Mouse (Mus musculus) myocyte (in vitro differentiated cells): ENCODE results near the gene Tep1. TPM values are rescaled to one million over a fixed set of nuclear protein-coding genes. Genes with fewer than 3 reads are reported as not detected.

Experiments
- H3K27me3 ChIP-seq: one replicate; pipeline ENCODE4 v1.6.1; 2011; ENCODE audit not compliant: control insufficient read depth, insufficient read depth, insufficient read length
- H3K36me3 ChIP-seq: one replicate; pipeline ENCODE4 v1.6.1; 2011; ENCODE audit not compliant: control insufficient read depth, insufficient read depth
- H3K4me2 ChIP-seq: one replicate; pipeline ENCODE4 v1.6.1; 2011; ENCODE audit warnings: low read depth, control low read depth
- H3K4me3 ChIP-seq: one replicate; pipeline ENCODE4 v1.5.1; 2011; ENCODE audit warnings: mild to moderate bottlenecking, control low read depth, moderate library complexity
- H3K79me2 ChIP-seq: one replicate; pipeline ENCODE4 v1.6.1; 2011; ENCODE audit not compliant: control insufficient read depth, insufficient read depth
- H3ac ChIP-seq: one replicate; pipeline ENCODE4 v1.6.1; 2011; ENCODE audit not compliant: control insufficient read depth, insufficient read length
- CEBPB ChIP-seq: IDR thresholded peaks from 2 replicates; pipeline ENCODE4 v1.6.1; 2011; ENCODE audit warnings: mild to moderate bottlenecking, moderate library complexity; ENCODE audit not compliant: poor library complexity, insufficient read depth, severe bottlenecking
- E2F4 ChIP-seq: IDR thresholded peaks from one replicate; pipeline ENCODE4 v1.6.1; 2011; ENCODE audit warnings: mild to moderate bottlenecking, control low read depth, moderate library complexity; ENCODE audit not compliant: insufficient read depth
- MAX ChIP-seq: IDR thresholded peaks from one replicate; pipeline ENCODE4 v1.6.1; 2011; ENCODE audit warnings: low read depth, mild to moderate bottlenecking, control low read depth
- MYOD1 ChIP-seq, 3 experiments: IDR thresholded peaks; one replicate each; pipeline ENCODE4 v1.6.1; 2011; ENCODE audit warnings: control low read depth in 2 of 3, low read depth in 2 of 3, mild to moderate bottlenecking in 2 of 3, moderate library complexity in 1 of 3; ENCODE audit not compliant: insufficient read length in 2 of 3, control insufficient read depth in 1 of 3
- MYOG ChIP-seq, 3 experiments: IDR thresholded peaks; one replicate each; pipeline ENCODE4 v1.6.1; 2011; ENCODE audit warnings: control low read depth in 2 of 3, low read depth in 2 of 3, mild to moderate bottlenecking in 2 of 3; ENCODE audit not compliant: insufficient read length in 2 of 3, control insufficient read depth in 1 of 3, insufficient read depth in 1 of 3
- POLR2A ChIP-seq: IDR thresholded peaks from one replicate; pipeline ENCODE4 v1.6.1; 2011; ENCODE audit warnings: low read depth, mild to moderate bottlenecking, control low read depth, moderate library complexity; ENCODE audit not compliant: insufficient read length
- POLR2AphosphoS2 ChIP-seq: IDR thresholded peaks from one replicate; pipeline ENCODE4 v1.6.1; 2011; ENCODE audit warnings: low read depth, control low read depth; ENCODE audit not compliant: insufficient read length
- REST ChIP-seq: IDR thresholded peaks from one replicate; pipeline ENCODE4 v1.6.1; 2011; ENCODE audit warnings: mild to moderate bottlenecking, control low read depth, moderate library complexity; ENCODE audit not compliant: insufficient read depth, insufficient read length
- SRF ChIP-seq: IDR thresholded peaks from one replicate; pipeline ENCODE4 v1.6.1; 2011; ENCODE audit warnings: low read depth; ENCODE audit not compliant: control insufficient read depth, insufficient read length
- TCF12 ChIP-seq: IDR thresholded peaks from one replicate; pipeline ENCODE4 v1.6.1; 2011; ENCODE audit warnings: mild to moderate bottlenecking, control low read depth; ENCODE audit not compliant: poor library complexity, insufficient read depth, severe bottlenecking
- TCF3 ChIP-seq: IDR thresholded peaks from one replicate; pipeline ENCODE4 v1.6.1; 2011; ENCODE audit warnings: low read depth, control low read depth; ENCODE audit not compliant: insufficient read length
- USF1 ChIP-seq: IDR thresholded peaks from one replicate; pipeline ENCODE4 v1.6.1; 2011; ENCODE audit warnings: low read depth, mild to moderate bottlenecking, control low read depth, moderate library complexity
- polyA plus RNA-seq: library from polyadenylated mRNA; unstranded; fragments of >200 nt; fragmentation: generic; extraction: Trizol; gene quantifications from one replicate; pipeline ENCODE4 v1.2.1, GENCODE M21; 2012; ENCODE audit warnings: missing spikeins

The Tep1 gene
- polyA plus RNA-seq, 1 experiment: 20.6 TPM

- TF ChIP-seq TCF12 (no peak), SRF (no peak)
- peaks cover 16% of the 10 kb centered on the region for H3K36me3 ChIP-seq
- H3K79me2 ChIP-seq: no peaks in the 10 kb centered on the region
- H3K4me3 ChIP-seq: no peak overlapping the region
- H3K4me2 ChIP-seq: no peak overlapping the region
- H3K27me3 ChIP-seq: no peaks in the 10 kb centered on the region
- H3ac ChIP-seq: no peak overlapping the region
Observed at GRCm38 (mm10) chr14:50837236-50837635, 33.1 kb downstream of the Tep1 start.

- no peak for TF ChIP-seq TCF12
- TF ChIP-seq MYOD1 (IDR thresholded peaks at IDR 0.05; ENCODE audit: control insufficient read depth in 1 of 3, insufficient read length in 2 of 3, low read depth in 2 of 3): no peak
- no peak for TF ChIP-seq POLR2AphosphoS2
- no peak for TF ChIP-seq REST
- no peak for TF ChIP-seq USF1
- no peak for TF ChIP-seq CEBPB
- TF ChIP-seq E2F4: no peak
- Histone ChIP-seq H3ac (no peak overlapping the region), H3K36me3 (peaks cover 17% of the 10 kb centered on the region), H3K4me3 (no peak overlapping the region), H3K4me2 (no peak overlapping the region), H3K27me3 (no peaks in the 10 kb centered on the region), H3K79me2 (no peaks in the 10 kb centered on the region)
Observed at GRCm38 (mm10) chr14:50834435-50834834, 35.9 kb downstream of the Tep1 start.

- Histone ChIP-seq H3K4me2 (no peak overlapping the region), H3K79me2 (no peaks in the 10 kb centered on the region), H3K27me3 (no peaks in the 10 kb centered on the region), H3K4me3 (no peak overlapping the region), H3K36me3 (peaks cover 20% of the 10 kb centered on the region), H3ac (no peak overlapping the region)
- TF ChIP-seq MAX (no peak), TCF3 (no peak), E2F4 (no peak), MYOD1 (IDR thresholded peaks at IDR 0.05; ENCODE audit: control insufficient read depth in 1 of 3, insufficient read length in 2 of 3, low read depth in 2 of 3) (no peak), POLR2AphosphoS2 (no peak), TCF12 (no peak), POLR2A (no peak), MYOG (IDR thresholded peaks at IDR 0.05; ENCODE audit: control insufficient read depth in 1 of 3, insufficient read depth in 1 of 3, insufficient read length in 2 of 3, low read depth in 2 of 3) (no peak), CEBPB (no peak), REST (no peak), SRF (no peak)
Observed at GRCm38 (mm10) chr14:50833964-50834363, 36.4 kb downstream of the Tep1 start.

- Histone ChIP-seq H3K79me2 (no peaks in the 10 kb centered on the region), H3ac (no peak overlapping the region), H3K36me3 (peaks cover 23% of the 10 kb centered on the region), H3K4me2 (no peak overlapping the region), H3K4me3 (no peak overlapping the region), H3K27me3 (no peaks in the 10 kb centered on the region)
- TF ChIP-seq MYOG (IDR thresholded peaks at IDR 0.05; ENCODE audit: control insufficient read depth in 1 of 3, insufficient read depth in 1 of 3, insufficient read length in 2 of 3, low read depth in 2 of 3) (no peak), E2F4 (no peak), REST (no peak), MYOD1 (IDR thresholded peaks at IDR 0.05; ENCODE audit: control insufficient read depth in 1 of 3, insufficient read length in 2 of 3, low read depth in 2 of 3) (no peak), SRF (no peak), USF1 (no peak), TCF12 (no peak), MAX (no peak), CEBPB (no peak)
Observed at GRCm38 (mm10) chr14:50829878-50830277, 40.5 kb downstream of the Tep1 start.

GRCm38 (mm10) chr14:50826579-50826978 is 43.8 kb downstream of the Tep1 start:
- H3ac ChIP-seq: no peak overlapping the region
- TF ChIP-seq TCF12: no peak
- TF ChIP-seq E2F4: no peak
- no peak for TF ChIP-seq MAX
- TF ChIP-seq CEBPB: no peak
- no peak for TF ChIP-seq POLR2A
- no peak for TF ChIP-seq TCF3
- no peak for TF ChIP-seq MYOD1 (IDR thresholded peaks at IDR 0.05; ENCODE audit: control insufficient read depth in 1 of 3, insufficient read length in 2 of 3, low read depth in 2 of 3)
- TF ChIP-seq MYOG (IDR thresholded peaks at IDR 0.05; ENCODE audit: control insufficient read depth in 1 of 3, insufficient read depth in 1 of 3, insufficient read length in 2 of 3, low read depth in 2 of 3): no peak
- TF ChIP-seq USF1: no peak
- TF ChIP-seq SRF: no peak
- TF ChIP-seq POLR2AphosphoS2: no peak
- no peak for TF ChIP-seq REST
- no peak overlapping the region for H3K4me3 ChIP-seq
- H3K79me2 ChIP-seq: no peaks in the 10 kb centered on the region
- peaks cover 23% of the 10 kb centered on the region for H3K36me3 ChIP-seq
- no peaks in the 10 kb centered on the region for H3K27me3 ChIP-seq
- H3K4me2 ChIP-seq: no peak overlapping the region
